Mouse (Mus musculus): ENCODE data around the gene 1700001C19Rik. TPM values are rescaled to one million over a fixed set of nuclear protein-coding genes. Genes with fewer than 3 reads are reported as not detected.
A peak's percentile ranks its signal among the peaks of the same experiment; 100 is the strongest.
"Not testable (repeated sequence)": the region's sequence is repeated elsewhere in the genome, so short reads cannot be mapped to it uniquely, and the experiment has no call there.

The 1700001C19Rik gene
- polyA plus RNA-seq, 1 experiment from 2014 or later: 0.31 TPM

DNA sequence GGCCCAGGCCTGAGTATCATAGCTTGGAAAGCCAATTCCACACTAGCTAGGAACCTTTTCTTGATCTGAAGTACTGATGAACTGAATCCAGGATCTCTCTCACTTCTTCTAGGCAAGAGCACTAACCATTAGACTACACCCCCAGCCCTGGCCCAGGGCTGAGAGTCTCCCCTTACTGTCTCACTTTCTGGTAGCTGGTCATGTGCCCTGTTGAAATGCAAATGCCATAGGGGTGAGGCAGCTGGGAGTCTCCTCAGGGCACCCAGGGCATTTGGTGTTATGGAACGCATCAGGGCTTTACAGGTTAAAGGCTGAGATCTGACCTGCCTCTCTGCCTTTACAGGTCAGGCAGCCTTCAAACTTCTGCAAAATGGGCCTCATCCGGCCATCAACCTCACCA lies 17.0 kb downstream of the 1700001C19Rik start:
- no peak overlapping the region for H3K27ac ChIP-seq
- WGBS: 72% methylated on average over 2 of the region's 2 CpGs
- H3K27me3 ChIP-seq (ENCODE audit: low read depth, poor library complexity, severe bottlenecking): no peaks in the 10 kb centered on the region
- H3K36me3 ChIP-seq: no peaks in the 10 kb centered on the region
- H3K4me1 ChIP-seq: no peaks in the 10 kb centered on the region
- no peak overlapping the region for H3K4me3 ChIP-seq
- no peak for DNase-seq (ENCODE audit: low spot score)
- no peaks in the 10 kb centered on the region for H3K9me3 ChIP-seq (replicated peaks)

DNA sequence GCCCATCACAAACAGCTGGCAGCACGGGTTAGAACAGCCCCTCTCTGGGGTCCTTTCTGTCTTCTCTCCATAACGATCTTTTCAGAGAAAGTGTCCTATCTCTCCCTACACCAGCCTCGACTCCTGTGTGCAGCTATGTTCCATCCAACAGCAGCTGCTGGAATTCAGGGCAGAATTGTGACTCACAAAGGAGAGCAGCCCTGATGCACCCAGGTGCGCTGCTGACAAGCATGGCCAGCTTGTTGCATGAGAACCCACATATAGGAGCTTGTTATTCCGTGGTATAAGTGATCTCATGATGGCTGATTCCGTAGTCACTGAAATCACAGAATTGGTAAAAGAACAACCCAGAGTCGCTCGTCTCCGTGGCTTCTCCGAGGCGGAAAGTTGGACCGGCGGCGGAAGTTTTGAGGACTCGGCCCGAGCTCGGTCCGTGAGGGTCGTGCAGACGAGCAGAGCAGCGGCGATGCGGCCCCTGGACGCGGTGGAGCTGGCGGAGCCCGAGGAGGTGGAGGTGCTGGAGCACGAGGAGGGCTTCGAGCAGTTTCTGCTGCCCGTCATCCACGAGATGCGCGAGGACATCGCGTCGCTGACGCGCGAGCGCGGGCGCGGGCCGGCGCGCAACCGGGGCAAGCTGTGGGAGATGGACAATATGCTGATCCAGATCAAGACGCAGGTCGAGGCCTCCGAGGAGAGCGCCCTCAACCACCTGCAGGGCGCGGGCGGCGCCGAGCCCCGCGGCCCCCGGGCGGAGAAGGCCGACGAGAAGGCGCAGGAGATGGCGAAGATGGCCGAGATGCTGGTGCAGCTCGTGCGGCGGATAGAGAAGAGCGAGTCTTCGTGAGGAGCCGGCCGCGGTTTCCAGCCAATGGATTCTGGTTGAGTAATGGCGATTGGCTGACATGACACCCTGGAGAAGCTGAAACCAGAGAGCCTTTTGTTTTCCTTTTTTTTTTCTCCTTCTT lies 27.0 kb downstream of the 1700001C19Rik start:
- Histone ChIP-seq H3K4me3 (peak overlapping the region; percentile 46), H3K27me3 (ENCODE audit: low read depth, poor library complexity, severe bottlenecking) (peaks cover 80% of the 10 kb centered on the region)
- not testable (repeated sequence) for H3K4me1 ChIP-seq; H3K36me3 ChIP-seq; H3K27ac ChIP-seq; H3K9me3 ChIP-seq (replicated peaks)
- WGBS: 4% methylated on average over 74 of the region's 74 CpGs
- DNase-seq (ENCODE audit: low spot score): peak; percentile 46

DNA sequence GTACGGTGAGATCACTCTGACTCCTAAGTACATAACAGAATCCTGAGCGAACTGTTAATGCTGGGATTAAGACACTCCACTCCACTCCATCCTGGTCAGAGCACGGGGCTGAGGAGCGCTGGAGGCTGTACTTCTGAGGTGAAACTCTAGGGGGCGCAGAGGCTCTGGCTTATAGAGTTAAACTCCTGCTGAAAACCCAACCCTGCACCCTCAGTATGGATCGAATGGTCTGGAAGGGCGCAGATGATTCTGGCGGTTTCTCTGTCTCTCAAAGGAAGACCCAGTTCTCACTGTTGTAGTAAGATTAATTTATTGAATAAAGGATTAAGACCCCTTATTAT lies 28.6 kb downstream of the 1700001C19Rik start:
- 24% methylated on average over 8 of the region's 8 CpGs for WGBS
- Histone ChIP-seq H3K27me3 (ENCODE audit: low read depth, poor library complexity, severe bottlenecking) (peaks cover 74% of the 10 kb centered on the region), H3K27ac (no peak overlapping the region), H3K4me1 (peaks cover 7% of the 10 kb centered on the region), H3K9me3 (replicated peaks) (no peaks in the 10 kb centered on the region; the same call in 1 of the 2 replicates), H3K4me3 (no peak overlapping the region), H3K36me3 (no peaks in the 10 kb centered on the region)
- DNase-seq (ENCODE audit: low spot score): peak; percentile 81

DNA sequence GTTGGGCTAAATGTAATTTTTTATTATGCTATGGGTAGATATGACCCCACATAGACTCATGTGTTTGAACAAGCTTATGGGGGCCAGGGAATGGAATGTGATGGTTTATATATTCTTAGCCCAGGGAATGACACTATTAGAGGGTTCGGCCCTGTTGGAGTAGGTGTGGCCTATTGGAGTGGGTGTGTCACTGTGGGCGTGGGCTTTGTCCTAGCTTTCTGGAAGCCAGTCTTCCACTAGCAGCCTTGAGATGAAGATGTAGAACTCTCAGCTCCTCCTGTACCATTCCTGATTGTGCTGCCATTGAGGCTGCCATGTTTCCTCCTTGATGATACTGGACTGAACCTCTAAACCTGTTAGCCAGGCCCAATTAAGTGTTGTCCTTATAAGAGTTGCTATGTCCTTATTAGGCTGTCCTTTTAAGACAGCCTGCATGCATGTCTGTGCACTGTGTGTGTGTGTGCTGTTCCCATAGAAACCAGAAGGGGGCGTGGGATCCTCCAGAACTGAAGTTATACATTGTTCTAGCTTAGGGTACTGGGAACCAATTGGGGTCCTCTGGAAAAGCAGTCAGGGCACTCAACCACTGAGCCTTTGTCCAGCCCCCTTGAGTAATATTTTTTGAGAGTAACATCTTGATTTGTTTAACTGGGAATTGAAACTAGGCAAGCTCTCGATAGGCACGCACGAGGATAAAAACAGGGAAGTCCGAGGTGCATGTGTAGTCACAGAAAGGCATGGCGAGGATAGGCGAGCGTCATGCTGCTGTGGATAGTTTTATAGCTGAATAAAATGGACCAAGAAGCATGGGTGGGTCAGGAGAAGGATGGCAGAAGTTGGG lies 29.2 kb downstream of the 1700001C19Rik start:
- Histone ChIP-seq H3K9me3 (replicated peaks) (no peaks in the 10 kb centered on the region; the same call in 1 of the 2 replicates), H3K27ac (no peak overlapping the region), H3K36me3 (no peaks in the 10 kb centered on the region), H3K27me3 (ENCODE audit: low read depth, poor library complexity, severe bottlenecking) (peaks cover 68% of the 10 kb centered on the region), H3K4me3 (no peak overlapping the region), H3K4me1 (peaks cover 7% of the 10 kb centered on the region)
- WGBS: 66% methylated on average over 10 of the region's 10 CpGs
- DNase-seq (ENCODE audit: low spot score): no peak

DNA sequence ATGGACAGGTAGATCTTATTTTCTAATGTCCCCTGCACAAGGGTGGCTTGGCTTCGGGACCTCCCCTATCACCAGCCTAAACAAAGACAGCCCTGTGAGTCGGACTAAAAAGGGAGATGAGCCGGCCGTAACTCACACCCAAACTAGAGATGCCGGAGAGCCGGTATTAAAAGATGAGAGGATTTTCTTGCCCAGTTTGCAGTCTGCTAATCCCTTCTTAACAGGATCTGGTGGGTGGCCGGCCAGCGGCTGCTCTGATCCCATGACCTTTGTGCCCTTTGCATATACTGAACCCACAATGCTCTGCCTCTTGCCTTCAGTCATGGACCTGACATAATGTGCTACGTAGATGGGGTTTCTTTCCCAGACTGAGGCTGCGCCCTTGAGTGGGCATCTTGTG lies 36.7 kb downstream of the 1700001C19Rik start, which contains the start of gene Guca1a:
Gene Guca1a, minus strand, starts transcription at position 134 of the 400 bp plus-strand sequence.
- no peaks in the 10 kb centered on the region; the same call in 1 of the 2 replicates for H3K9me3 ChIP-seq (replicated peaks)
- peaks cover 27% of the 10 kb centered on the region for H3K27me3 ChIP-seq (ENCODE audit: low read depth, poor library complexity, severe bottlenecking)
- no peaks in the 10 kb centered on the region for H3K36me3 ChIP-seq
- H3K4me1 ChIP-seq: peaks cover 3% of the 10 kb centered on the region
- DNase-seq (ENCODE audit: low spot score): no peak
- H3K4me3 ChIP-seq: no peak within 1 kb of the TSS
- H3K27ac ChIP-seq: no peak within 1 kb of the TSS
- 59% methylated on average over 10 of the region's 10 CpGs for WGBS

DNA sequence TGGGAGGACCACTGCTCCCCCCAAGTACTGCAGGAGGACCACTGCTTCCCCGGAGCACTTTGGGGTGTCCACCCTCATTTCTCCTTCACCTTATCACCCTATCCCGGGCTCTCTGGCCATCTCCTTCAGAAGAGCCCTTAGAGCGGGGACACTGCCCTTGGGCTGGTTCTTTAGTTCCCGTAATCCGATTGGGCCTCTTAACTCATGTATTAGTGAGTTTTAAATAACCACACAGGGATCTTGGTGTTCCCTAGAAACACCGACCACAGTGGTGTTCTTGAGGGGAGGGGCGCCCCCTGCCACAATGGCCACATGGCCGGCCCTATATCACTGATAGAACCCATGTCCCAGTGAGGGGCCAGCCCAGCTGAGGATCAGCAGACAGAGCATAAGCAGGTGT lies 38.1 kb downstream of the 1700001C19Rik start:
- Histone ChIP-seq H3K27me3 (ENCODE audit: low read depth, poor library complexity, severe bottlenecking) (peaks cover 37% of the 10 kb centered on the region), H3K36me3 (no peaks in the 10 kb centered on the region), H3K4me3 (no peak overlapping the region), H3K9me3 (replicated peaks) (no peaks in the 10 kb centered on the region), H3K4me1 (peaks cover 15% of the 10 kb centered on the region), H3K27ac (no peak overlapping the region)
- no peak for DNase-seq (ENCODE audit: low spot score)
- 90% methylated on average over 8 of the region's 8 CpGs for WGBS

DNA sequence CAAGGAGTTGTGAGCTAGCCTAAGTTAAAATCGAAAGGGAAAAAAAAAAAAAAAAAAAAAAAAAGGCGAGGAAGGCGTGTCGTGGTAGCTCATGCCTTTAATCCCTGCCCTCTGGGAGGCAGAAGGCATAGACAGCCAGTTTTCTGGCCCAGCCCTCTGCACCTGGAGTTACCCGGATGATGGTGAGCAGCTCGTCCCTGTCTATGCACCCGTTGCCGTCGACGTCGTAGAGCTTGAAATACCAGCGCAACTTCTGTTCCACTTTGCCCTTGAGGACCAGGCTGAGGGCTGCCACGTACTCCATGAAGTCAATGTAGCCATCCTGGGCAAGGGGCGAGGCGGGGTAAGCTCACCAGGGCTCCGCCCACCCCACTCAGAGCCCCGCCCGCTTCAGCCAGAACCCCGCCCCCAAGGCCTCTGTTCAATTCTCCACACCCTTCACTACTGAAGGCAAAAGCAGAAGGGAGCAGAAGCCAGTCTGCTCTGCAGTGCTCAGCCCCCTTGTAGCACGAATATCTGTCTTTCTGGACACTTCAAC lies 41.7 kb downstream of the 1700001C19Rik start:
- Histone ChIP-seq H3K4me1 (peaks cover 15% of the 10 kb centered on the region), H3K9me3 (replicated peaks) (no peaks in the 10 kb centered on the region), H3K27ac (no peak overlapping the region), H3K4me3 (peak overlapping the region; percentile 40), H3K27me3 (ENCODE audit: low read depth, poor library complexity, severe bottlenecking) (peaks cover 50% of the 10 kb centered on the region), H3K36me3 (no peaks in the 10 kb centered on the region)
- WGBS: 6% methylated on average over 19 of the region's 20 CpGs
- peak; percentile 58 for DNase-seq (ENCODE audit: low spot score)

DNA sequence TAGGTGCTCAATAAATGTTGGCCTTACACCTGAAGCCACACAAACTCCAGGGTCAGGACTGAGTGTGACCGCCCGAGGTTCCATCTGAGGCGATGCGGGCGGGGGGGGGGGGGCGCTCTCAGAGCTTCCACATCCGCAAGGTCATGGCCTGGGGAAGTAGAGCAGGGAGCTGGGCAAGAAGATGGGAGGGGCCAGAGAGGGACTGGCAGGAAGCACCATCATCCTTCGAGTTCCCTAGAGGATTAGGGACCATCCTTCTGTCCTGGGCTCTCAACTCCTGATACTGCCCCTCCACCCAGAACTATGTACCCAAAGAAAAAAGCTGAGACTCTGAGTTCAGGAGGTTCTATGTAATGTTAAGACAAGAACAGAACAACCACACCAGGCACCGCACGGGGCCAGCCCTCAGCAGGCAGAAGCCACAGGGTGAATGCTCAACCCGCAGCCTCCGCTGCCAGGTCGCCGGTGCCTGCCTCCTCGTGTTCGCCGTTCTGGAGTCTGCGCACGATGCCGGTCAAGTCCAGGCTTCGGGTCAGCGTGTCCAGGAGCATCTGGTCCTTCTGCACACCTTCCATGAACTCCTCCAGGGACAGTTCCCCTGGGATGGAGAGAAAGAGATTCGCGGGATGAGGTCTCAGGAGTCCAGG lies 42.8 kb downstream of the 1700001C19Rik start:
- 20% methylated on average over 24 of the region's 24 CpGs for whole genome bisulfite sequencing
- Histone ChIP-seq H3K27me3 (ENCODE audit: low read depth, poor library complexity, severe bottlenecking) (peaks cover 50% of the 10 kb centered on the region), H3K27ac (no peak overlapping the region), H3K36me3 (no peaks in the 10 kb centered on the region), H3K9me3 (replicated peaks) (no peaks in the 10 kb centered on the region), H3K4me3 (peak overlapping the region; percentile 35), H3K4me1 (peaks cover 15% of the 10 kb centered on the region)
- DNase-seq (ENCODE audit: low spot score): peak; percentile 42

DNA sequence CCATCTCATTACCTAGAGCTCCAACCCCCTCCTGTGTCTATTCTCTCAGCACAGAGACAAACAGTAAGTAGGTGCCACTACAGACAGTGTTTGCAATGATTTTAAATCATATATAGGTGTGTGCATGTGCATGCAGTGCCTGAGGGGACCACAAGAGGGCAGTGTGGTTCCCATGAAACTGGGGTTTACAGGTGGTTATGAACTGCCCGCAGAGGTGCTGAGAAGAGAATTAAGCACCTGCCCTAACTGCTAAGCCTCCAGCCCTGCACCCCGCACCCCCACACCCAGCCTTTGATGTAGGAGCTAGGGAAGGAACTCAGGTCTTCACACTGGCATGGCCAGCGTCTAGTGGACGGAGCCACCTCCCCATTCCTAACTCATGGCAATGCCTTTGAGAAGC lies 50.5 kb downstream of the 1700001C19Rik start:
- Histone ChIP-seq H3K4me1 (peaks cover 8% of the 10 kb centered on the region), H3K9me3 (replicated peaks) (no peaks in the 10 kb centered on the region), H3K27me3 (ENCODE audit: low read depth, poor library complexity, severe bottlenecking) (no peaks in the 10 kb centered on the region), H3K27ac (no peak overlapping the region), H3K4me3 (no peak overlapping the region), H3K36me3 (peaks cover 12% of the 10 kb centered on the region)
- 47% methylated on average over 4 of the region's 4 CpGs for WGBS
- peak; percentile 65 for DNase-seq (ENCODE audit: low spot score)

DNA sequence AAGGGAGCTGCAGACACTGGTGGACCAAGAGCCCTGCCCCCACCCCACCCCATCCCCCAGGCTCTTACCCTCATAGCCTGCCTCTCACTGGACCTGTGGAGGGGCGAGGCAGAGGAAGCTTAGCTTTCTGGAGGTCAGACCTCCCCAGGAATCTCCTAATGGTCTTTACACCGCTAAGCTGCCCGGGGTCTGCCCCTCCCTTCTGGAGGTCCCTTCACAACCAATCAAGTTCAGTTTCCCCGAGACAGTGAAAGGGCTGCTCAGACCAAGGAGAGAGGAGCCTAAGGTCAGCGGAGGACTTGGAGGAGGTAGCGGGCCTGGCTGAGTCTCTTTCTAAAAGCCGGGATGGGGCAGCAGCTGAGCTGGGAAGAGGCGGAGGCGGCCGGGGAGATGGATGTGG lies 52.0 kb downstream of the 1700001C19Rik start, which contains the start of gene Guca1b:
Gene Guca1b, plus strand, starts transcription at position 249 of the 400 bp plus-strand sequence.
- peaks cover 27% of the 10 kb centered on the region for H3K36me3 ChIP-seq
- H3K9me3 ChIP-seq (replicated peaks): no peaks in the 10 kb centered on the region
- 36% methylated on average over 10 of the region's 10 CpGs for WGBS
- DNase-seq (ENCODE audit: low spot score): no peak
- no peaks in the 10 kb centered on the region for H3K27me3 ChIP-seq (ENCODE audit: low read depth, poor library complexity, severe bottlenecking)
- H3K4me1 ChIP-seq: peaks cover 8% of the 10 kb centered on the region
- no peak within 1 kb of the TSS for H3K4me3 ChIP-seq
- H3K27ac ChIP-seq: no peak within 1 kb of the TSS

DNA sequence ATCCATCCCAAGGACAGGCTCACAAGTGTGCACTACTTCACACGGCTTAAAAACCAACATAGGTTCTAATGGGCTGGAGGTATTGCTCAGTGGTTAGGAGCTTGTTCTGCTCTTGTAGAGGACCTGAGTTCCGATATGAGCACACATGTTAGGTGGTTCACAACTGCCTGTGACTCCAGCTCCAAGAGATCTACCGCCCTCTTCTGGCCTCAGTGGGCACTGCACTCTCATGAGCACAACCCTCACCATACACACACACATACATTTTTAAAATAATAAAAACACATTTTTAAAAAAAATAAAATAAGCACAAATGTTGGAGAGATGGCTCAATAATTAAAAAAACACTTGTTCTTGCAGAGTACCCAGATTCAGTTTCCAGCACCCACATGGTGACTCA lies 53.1 kb downstream of the 1700001C19Rik start:
- Histone ChIP-seq H3K27me3 (ENCODE audit: low read depth, poor library complexity, severe bottlenecking) (no peaks in the 10 kb centered on the region), H3K27ac (no peak overlapping the region), H3K9me3 (replicated peaks) (no peaks in the 10 kb centered on the region), H3K4me1 (peaks cover 8% of the 10 kb centered on the region), H3K36me3 (peaks cover 38% of the 10 kb centered on the region), H3K4me3 (no peak overlapping the region)
- WGBS: 88% methylated on average over 3 of the region's 3 CpGs
- no peak for DNase-seq (ENCODE audit: low spot score)

DNA sequence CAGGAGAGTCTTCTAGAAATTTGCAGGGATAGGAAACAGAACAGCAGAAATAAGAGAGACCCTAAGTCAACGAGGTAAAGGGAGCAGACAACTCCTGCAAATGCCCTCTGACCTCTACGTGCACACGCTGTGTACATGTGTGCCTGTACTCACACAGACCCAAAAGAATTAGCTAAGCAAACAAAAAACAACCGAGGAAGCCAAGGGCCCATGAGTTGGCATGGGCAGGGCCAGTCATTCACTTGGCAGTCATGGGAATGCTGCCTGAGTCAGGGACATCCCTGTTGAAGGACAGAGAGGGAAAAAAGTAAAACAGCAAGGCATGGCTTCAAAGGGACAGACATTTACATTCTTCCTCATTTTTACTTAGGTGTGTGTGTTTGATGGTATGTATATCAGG lies 53.9 kb downstream of the 1700001C19Rik start:
- no peak overlapping the region for H3K27ac ChIP-seq
- 91% methylated on average over 4 of the region's 4 CpGs for WGBS
- no peak for DNase-seq (ENCODE audit: low spot score)
- H3K36me3 ChIP-seq: peaks cover 45% of the 10 kb centered on the region
- H3K4me1 ChIP-seq: peaks cover 8% of the 10 kb centered on the region
- no peaks in the 10 kb centered on the region for H3K9me3 ChIP-seq (replicated peaks)
- no peak overlapping the region for H3K4me3 ChIP-seq
- H3K27me3 ChIP-seq (ENCODE audit: low read depth, poor library complexity, severe bottlenecking): no peaks in the 10 kb centered on the region
